Mouse (Mus musculus): ENCODE results near the gene Sprr1b. TPM values are rescaled to one million over a fixed set of nuclear protein-coding genes. Genes with fewer than 3 reads are reported as not detected.
"Not testable (repeated sequence)": the region's sequence is repeated elsewhere in the genome, so short reads cannot be mapped to it uniquely, and the experiment has no call there.

Gene Sprr1b
- 132 and 137 TPM in 2 replicates for polyA plus RNA-seq (2015; fragmentation: Nextera tagmentation; extraction: Ambion mirVana)

DNA sequence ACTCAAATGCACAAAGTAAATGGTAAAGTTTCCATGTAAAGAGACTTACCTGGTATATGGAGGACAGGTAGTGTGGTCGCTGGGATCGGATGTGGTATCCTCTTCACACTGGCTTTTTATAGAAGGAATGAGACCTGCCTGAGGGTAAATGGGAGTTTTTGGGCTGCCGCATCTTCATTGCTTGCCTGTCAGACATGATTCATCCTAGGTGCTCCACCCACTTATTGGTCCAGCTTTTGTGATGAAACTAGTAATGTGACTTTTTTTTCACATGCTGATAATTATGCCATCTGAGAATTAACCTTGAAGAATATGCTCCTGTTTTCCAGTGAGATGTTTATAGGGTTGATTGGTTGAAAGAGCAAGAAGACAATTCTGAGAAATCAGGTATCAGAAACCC lies at the start of gene Sprr1b:
Sprr1b (minus strand) TSS at position 101 of the 400 bp plus-strand sequence.
- no peaks in the 10 kb centered on the region for H3K27me3 ChIP-seq
- no peaks in the 10 kb centered on the region for H3K9me3 ChIP-seq
- H3K9ac ChIP-seq, result no peak within 1 kb of the TSS
- H3K4me2 ChIP-seq, result no peak within 1 kb of the TSS
- no peak within 1 kb of the TSS for H3K27ac ChIP-seq
- no peaks in the 10 kb centered on the region for H3K36me3 ChIP-seq
- H3K4me3 ChIP-seq, result no peak within 1 kb of the TSS
- ATAC-seq (ENCODE audit: insufficient number of reproducible peaks, low FRiP score, low TSS enrichment, low read depth), result no peak
- WGBS, result 77% methylated on average over 3 of the region's 3 CpGs
- H3K4me1 ChIP-seq, result no peaks in the 10 kb centered on the region

DNA sequence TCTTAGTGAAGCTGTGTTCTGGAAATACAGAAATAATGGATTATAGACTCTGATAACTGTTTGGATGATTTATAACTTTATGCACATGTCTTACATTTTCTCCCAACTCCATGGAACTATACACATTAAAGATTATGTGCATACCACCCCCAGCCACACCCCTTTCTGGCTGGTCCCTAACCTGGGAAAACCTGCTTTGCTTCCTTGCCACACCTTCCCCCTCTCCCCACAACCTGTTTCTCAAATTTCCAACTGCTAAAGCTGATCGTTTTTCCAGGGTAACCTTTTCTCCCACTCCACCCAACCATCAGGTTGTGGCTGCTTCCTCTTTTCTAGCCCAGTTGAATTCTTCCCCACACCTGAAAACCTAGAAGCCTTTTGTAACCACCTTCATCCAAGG lies 47.7 kb upstream of the Sprr1b start:
- Histone ChIP-seq H3K4me2 (no peak overlapping the region), H3K4me1 (no peaks in the 10 kb centered on the region), H3K9me3 (no peaks in the 10 kb centered on the region), H3K27ac (no peak overlapping the region; the same call in 1 of the 2 replicates), H3K27me3 (no peaks in the 10 kb centered on the region), H3K36me3 (no peaks in the 10 kb centered on the region), H3K9ac (no peak overlapping the region), H3K4me3 (no peak overlapping the region)
- WGBS, result 35% methylated on average over 1 of the region's 1 CpGs
- no peak for ATAC-seq (ENCODE audit: insufficient number of reproducible peaks, low FRiP score, low TSS enrichment, low read depth)

DNA sequence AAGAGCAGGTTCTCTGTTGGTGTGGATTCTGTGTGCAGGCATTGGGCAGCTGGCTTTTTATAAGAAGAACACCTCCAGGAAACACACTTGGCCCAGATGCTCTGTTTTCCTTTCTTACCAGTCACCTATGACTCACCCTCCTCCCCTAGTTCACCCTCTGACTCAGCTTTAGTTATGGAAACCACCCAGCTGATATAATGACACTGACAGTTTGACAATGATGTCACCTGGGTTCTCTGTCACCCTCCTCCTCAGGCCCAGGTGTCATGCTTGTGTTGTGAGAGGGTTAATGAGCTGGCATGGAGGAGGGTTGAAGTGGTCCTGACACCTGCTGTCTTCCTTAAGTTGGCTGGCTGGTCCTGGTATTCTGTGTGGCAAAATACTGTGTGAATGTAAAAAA lies 47.3 kb upstream of the Sprr1b start, which contains the start of gene Sprr1a:
Sprr1a (minus strand) TSS at position 33 of the 400 bp plus-strand sequence.
- Histone ChIP-seq H3K36me3 (no peaks in the 10 kb centered on the region), H3K27ac (no peak within 1 kb of the TSS; the same call in 1 of the 2 replicates), H3K9me3 (no peaks in the 10 kb centered on the region), H3K27me3 (no peaks in the 10 kb centered on the region), H3K4me2 (no peak within 1 kb of the TSS), H3K4me1 (no peaks in the 10 kb centered on the region), H3K9ac (no peak within 1 kb of the TSS), H3K4me3 (no peak within 1 kb of the TSS)
- ATAC-seq (ENCODE audit: insufficient number of reproducible peaks, low FRiP score, low TSS enrichment, low read depth), result no peak

DNA sequence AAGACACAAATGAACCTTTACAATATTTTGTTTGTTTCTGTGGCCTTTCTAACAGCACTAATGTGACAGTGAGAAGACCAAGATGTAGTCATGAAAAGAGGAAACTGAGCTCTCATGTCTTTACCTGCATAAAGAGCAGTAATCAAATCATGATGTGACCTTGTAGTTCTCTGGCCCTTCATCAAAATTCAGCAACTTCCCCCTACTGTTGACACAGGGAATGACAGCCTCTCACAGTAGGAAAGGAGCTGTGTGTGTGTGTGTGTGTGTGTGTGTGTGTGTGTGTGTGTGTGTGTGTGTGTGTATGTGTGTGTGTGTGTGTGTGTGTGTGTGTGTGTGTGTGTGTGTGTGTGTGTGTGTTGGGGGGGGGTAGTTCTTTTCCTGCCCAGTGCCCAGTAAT lies 42.7 kb upstream of the Sprr1b start:
- not testable (repeated sequence) for ATAC-seq (ENCODE audit: insufficient number of reproducible peaks, low FRiP score, low TSS enrichment, low read depth); H3K4me1 ChIP-seq; H3K4me2 ChIP-seq; H3K27me3 ChIP-seq; H3K27ac ChIP-seq; H3K9me3 ChIP-seq; H3K36me3 ChIP-seq; H3K4me3 ChIP-seq; H3K9ac ChIP-seq

DNA sequence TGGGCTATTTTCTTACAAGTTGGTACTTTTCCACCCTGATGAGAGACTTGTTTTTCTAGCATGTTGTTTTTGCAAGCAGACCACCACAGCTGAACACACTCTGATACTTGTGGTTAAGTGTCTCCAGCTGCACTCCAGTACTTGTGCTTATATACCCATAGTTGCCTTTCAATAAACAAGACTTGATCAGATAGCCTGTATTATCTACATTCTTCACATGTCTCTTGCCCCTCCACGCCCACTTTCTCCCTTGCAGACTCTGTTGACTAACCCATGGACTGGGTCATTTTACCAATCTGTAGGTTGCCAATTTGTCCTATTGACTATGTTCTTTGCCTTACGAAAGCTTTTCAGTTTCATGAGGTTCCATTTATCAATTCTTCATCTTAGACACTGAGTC lies 31.5 kb upstream of the Sprr1b start:
- Histone ChIP-seq H3K27ac (no peak overlapping the region), H3K27me3 (no peaks in the 10 kb centered on the region), H3K9ac (no peak overlapping the region), H3K4me3 (no peak overlapping the region), H3K36me3 (no peaks in the 10 kb centered on the region), H3K4me2 (no peak overlapping the region), H3K4me1 (no peaks in the 10 kb centered on the region), H3K9me3 (no peaks in the 10 kb centered on the region)
- no peak for ATAC-seq (ENCODE audit: insufficient number of reproducible peaks, low FRiP score, low TSS enrichment, low read depth)
- 90% methylated on average over 2 of the region's 2 CpGs for WGBS

DNA sequence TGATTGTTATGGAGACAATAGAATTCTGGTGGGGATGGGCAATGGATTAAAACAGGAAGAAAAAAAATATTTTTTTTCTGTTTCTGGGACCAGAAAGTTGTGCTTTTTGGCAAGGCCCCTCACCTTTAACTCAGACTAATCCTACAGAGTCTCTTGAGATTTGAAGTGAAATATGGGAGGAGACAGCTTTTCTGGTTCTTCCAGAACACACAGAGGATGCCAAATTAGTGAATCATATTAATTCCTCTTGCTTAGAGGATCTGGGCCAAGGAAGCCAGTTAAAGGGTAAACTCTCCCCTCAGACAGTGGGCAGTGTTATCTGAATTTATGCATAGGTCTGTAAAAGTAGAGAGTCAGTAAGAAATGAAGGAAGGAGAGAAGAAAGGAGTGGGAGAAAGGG lies 28.8 kb upstream of the Sprr1b start:
- no peak overlapping the region for H3K4me3 ChIP-seq
- H3K9ac ChIP-seq, result no peak overlapping the region
- no peak for ATAC-seq (ENCODE audit: insufficient number of reproducible peaks, low FRiP score, low TSS enrichment, low read depth)
- no peaks in the 10 kb centered on the region for H3K27me3 ChIP-seq
- no peak overlapping the region for H3K27ac ChIP-seq
- no peaks in the 10 kb centered on the region for H3K4me1 ChIP-seq
- no peaks in the 10 kb centered on the region for H3K9me3 ChIP-seq
- no peaks in the 10 kb centered on the region for H3K36me3 ChIP-seq
- H3K4me2 ChIP-seq, result no peak overlapping the region

DNA sequence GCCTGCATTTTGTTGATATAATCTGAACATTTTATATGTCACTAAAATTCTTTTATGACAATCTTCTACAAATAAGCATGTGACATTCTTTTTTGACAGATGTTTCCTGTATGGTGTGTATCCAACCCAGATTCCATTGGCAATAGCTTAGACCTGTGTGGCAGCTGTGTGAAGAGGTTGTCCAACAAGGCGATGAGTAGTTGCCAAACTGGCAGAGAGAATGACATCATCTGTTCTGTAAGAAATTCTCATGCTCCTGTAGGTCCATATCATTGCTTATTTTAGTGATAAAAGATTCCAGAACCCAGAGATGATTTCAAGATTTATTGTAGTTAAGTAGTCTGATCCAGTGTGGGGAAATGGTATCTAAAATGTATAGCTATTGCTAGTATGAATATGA lies 28.0 kb upstream of the Sprr1b start:
- ATAC-seq (ENCODE audit: insufficient number of reproducible peaks, low FRiP score, low TSS enrichment, low read depth), result no peak
- H3K4me3 ChIP-seq, result no peak overlapping the region
- no peaks in the 10 kb centered on the region for H3K9me3 ChIP-seq
- H3K9ac ChIP-seq, result no peak overlapping the region
- WGBS, result 67% methylated on average over 1 of the region's 1 CpGs
- no peak overlapping the region for H3K4me2 ChIP-seq
- H3K4me1 ChIP-seq, result no peaks in the 10 kb centered on the region
- H3K36me3 ChIP-seq, result no peaks in the 10 kb centered on the region
- H3K27ac ChIP-seq, result no peak overlapping the region
- no peaks in the 10 kb centered on the region for H3K27me3 ChIP-seq

DNA sequence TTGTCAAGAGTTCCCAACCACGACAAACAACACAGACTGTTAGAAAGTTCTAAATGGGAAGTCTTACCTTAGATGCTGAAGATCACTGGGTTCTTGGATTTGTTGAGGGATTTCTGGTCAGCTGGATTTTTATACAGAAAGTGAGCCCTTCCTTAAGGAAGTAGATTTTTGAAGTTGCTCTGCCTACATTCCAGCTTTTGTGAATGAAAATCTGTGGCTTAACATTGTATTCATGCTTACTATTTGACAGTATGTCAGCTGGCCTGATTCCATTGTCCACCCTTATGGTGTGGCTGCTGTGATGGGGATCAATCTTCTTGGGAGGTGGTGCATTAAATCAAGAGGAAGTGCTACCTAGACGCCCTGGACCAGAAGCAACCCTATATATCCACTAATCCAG lies 20.0 kb upstream of the Sprr1b start, which contains the start of gene Sprr3:
Sprr3 (minus strand) TSS at position 101 of the 400 bp plus-strand sequence.
- no peak for ATAC-seq (ENCODE audit: insufficient number of reproducible peaks, low FRiP score, low TSS enrichment, low read depth)
- no peak within 1 kb of the TSS for H3K4me2 ChIP-seq
- H3K27ac ChIP-seq, result no peak within 1 kb of the TSS
- H3K27me3 ChIP-seq, result no peaks in the 10 kb centered on the region
- H3K9ac ChIP-seq, result no peak within 1 kb of the TSS
- WGBS, result 61% methylated on average over 2 of the region's 2 CpGs
- H3K4me3 ChIP-seq, result no peak within 1 kb of the TSS
- no peaks in the 10 kb centered on the region for H3K36me3 ChIP-seq
- H3K4me1 ChIP-seq, result no peaks in the 10 kb centered on the region
- no peaks in the 10 kb centered on the region for H3K9me3 ChIP-seq

DNA sequence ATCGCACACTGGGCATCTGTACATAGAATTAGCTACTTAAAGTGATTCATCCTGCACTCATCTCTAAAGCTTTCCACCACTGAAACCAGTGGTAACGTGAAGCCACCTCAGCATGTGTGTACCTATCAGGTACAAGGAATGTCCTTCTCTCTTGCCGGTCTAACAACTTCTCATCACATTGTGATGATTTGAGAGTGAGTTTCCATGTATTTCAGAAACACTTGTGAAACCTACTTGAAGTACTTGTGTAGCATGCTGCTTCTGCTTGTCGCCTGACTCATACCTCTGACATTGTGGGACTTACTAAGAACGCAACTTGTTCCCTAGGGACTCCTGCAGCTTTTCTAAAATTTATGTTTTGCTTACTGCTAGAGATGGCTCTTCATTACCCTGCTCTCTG lies 16.6 kb upstream of the Sprr1b start:
- no peaks in the 10 kb centered on the region for H3K9me3 ChIP-seq
- no peak overlapping the region for H3K4me3 ChIP-seq
- H3K36me3 ChIP-seq, result no peaks in the 10 kb centered on the region
- H3K4me1 ChIP-seq, result no peaks in the 10 kb centered on the region
- H3K27me3 ChIP-seq, result no peaks in the 10 kb centered on the region
- no peak overlapping the region for H3K4me2 ChIP-seq
- H3K27ac ChIP-seq, result no peak overlapping the region
- WGBS, result 85% methylated on average over 5 of the region's 5 CpGs
- H3K9ac ChIP-seq, result no peak overlapping the region
- ATAC-seq (ENCODE audit: insufficient number of reproducible peaks, low FRiP score, low TSS enrichment, low read depth), result no peak

DNA sequence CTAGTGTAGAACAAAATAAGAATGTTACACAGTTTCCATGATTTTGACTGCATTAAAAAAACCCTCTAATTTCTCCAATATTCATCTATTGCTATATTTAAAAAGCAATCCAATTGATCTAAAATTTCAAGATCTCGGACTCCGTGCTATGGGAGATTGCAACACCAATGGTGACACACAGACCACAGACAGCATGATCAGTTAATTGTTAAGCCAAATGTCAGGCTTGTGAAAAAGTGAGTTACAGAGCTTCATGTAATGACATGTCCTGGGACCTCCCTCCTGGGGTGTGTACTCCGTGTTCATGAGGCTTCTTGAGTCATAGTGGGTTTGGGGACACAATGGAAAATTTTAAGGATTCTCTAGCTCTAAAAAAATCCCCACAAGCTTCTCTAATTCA lies 1.6 kb upstream of the Sprr1b start:
- no peak for ATAC-seq (ENCODE audit: insufficient number of reproducible peaks, low FRiP score, low TSS enrichment, low read depth)
- no peaks in the 10 kb centered on the region for H3K4me1 ChIP-seq
- H3K4me3 ChIP-seq, result no peak overlapping the region
- no peaks in the 10 kb centered on the region for H3K27me3 ChIP-seq
- H3K9me3 ChIP-seq, result no peaks in the 10 kb centered on the region
- no peaks in the 10 kb centered on the region for H3K36me3 ChIP-seq
- WGBS, result 77% methylated on average over 3 of the region's 3 CpGs
- no peak overlapping the region for H3K27ac ChIP-seq
- H3K4me2 ChIP-seq, result no peak overlapping the region
- no peak overlapping the region for H3K9ac ChIP-seq

DNA sequence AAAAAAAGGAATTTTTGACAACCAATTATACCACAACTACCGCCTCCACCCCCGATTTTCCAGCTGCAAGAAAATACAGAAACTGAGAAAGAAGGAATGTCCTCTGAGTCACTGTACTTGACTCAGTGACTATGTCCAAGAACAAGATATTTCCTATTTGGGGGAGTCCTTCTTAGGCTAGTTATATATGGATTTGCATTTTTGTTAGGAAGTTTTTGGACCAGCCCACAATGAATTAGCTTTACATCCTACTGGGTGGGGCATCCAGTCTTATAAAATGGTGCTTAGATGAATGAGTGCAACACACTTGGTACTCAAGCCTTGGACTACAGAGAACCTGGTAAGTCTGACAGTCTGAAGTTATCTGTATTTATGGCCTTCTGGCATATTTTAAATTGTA lies 6.3 kb downstream of the Sprr1b start, which contains the start of gene Sprr2k:
Sprr2k (plus strand) TSS at position 301 of the 400 bp plus-strand sequence.
- Histone ChIP-seq H3K27ac (no peak within 1 kb of the TSS), H3K4me1 (no peaks in the 10 kb centered on the region), H3K9me3 (no peaks in the 10 kb centered on the region), H3K36me3 (no peaks in the 10 kb centered on the region), H3K27me3 (no peaks in the 10 kb centered on the region), H3K4me2 (no peak within 1 kb of the TSS), H3K9ac (no peak within 1 kb of the TSS), H3K4me3 (no peak within 1 kb of the TSS)
- WGBS, result 76% methylated on average over 2 of the region's 2 CpGs
- ATAC-seq (ENCODE audit: insufficient number of reproducible peaks, low FRiP score, low TSS enrichment, low read depth), result no peak

DNA sequence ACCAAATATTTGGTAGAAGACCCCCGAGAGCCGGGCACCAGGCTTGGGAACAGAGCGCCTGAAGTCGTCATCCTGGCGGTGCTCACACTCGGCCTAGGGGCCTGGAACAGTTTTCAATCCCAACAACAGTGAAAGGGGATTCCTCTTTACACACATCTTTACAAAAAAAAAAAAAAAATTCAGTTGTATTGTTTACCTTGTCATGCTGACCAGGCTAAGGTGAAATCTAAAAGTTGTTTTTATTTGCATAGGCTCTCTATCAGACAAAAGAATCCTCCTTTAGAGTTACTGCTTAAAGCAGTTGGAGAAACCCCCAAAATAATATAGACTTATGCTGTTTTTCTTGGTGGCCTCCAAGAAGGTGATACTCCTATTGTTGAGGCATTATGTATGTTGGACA lies 9.3 kb downstream of the Sprr1b start, which contains the start of gene Gm9774:
Gm9774 (minus strand) TSS at position 101 of the 400 bp plus-strand sequence.
- Histone ChIP-seq H3K27ac (no peak within 1 kb of the TSS), H3K9me3 (no peaks in the 10 kb centered on the region), H3K27me3 (no peaks in the 10 kb centered on the region), H3K4me2 (no peak within 1 kb of the TSS), H3K4me3 (no peak within 1 kb of the TSS), H3K9ac (no peak within 1 kb of the TSS), H3K36me3 (no peaks in the 10 kb centered on the region), H3K4me1 (no peaks in the 10 kb centered on the region)
- WGBS, result 89% methylated on average over 6 of the region's 6 CpGs
- no peak for ATAC-seq (ENCODE audit: insufficient number of reproducible peaks, low FRiP score, low TSS enrichment, low read depth)

DNA sequence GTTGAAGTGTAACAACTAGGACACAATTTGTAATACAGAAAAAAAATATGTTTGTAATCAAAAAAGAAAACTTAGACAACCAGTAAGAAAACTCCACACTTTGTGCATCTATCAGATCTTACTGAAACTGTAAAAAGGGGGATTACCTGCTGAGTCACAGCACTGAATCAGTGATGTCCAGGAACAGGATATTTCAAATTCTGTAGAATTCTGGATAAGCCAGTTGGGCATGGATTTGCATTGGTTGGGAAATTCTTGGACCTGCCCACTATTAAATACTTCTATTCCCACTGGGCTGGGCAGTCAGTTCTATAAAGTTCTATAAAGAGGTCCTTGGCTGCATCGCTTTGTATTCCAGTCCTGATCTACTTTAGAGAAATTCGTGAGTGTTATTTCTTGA lies 20.8 kb downstream of the Sprr1b start, which contains the start of gene Sprr2j-ps:
Sprr2j-ps (plus strand) TSS at position 301 of the 400 bp plus-strand sequence.
- Histone ChIP-seq H3K9ac (no peak within 1 kb of the TSS), H3K9me3 (no peaks in the 10 kb centered on the region), H3K4me1 (no peaks in the 10 kb centered on the region), H3K4me2 (no peak within 1 kb of the TSS), H3K27me3 (no peaks in the 10 kb centered on the region), H3K36me3 (no peaks in the 10 kb centered on the region), H3K27ac (no peak within 1 kb of the TSS), H3K4me3 (no peak within 1 kb of the TSS)
- 82% methylated on average over 2 of the region's 2 CpGs for WGBS
- ATAC-seq (ENCODE audit: insufficient number of reproducible peaks, low FRiP score, low TSS enrichment, low read depth), result no peak
